Mouse (Mus musculus) G1E (cell line): ENCODE data around the gene Nrp2. TPM values are rescaled to one million over a fixed set of nuclear protein-coding genes. Genes with fewer than 3 reads are reported as not detected.

ENCODE experiments used
- ATAC-seq: 2 replicates; pipeline ENCODE4 v1.8.0; 2016; ENCODE audit warnings: mild to moderate bottlenecking; ENCODE audit not compliant: insufficient number of reproducible peaks, poor library complexity, low FRiP score, severe bottlenecking; ENCODE audit errors: extremely low read depth
- DNase-seq: peaks from one replicate; pipeline ENCODE4 v3.0.0; 2012; ENCODE audit warnings: low spot score
- H3K27me3 ChIP-seq: 2 replicates; pipeline ENCODE4 v1.6.1; 2012; ENCODE audit warnings: mild to moderate bottlenecking, low read length, inconsistent platforms; ENCODE audit not compliant: insufficient read depth
- H3K36me3 ChIP-seq: replicated peaks from 2 replicates; pipeline ENCODE3; 2012; ENCODE audit warnings: mild to moderate bottlenecking, inconsistent platforms
- H3K4me1 ChIP-seq: 2 replicates; pipeline ENCODE4 v1.6.1; 2012; ENCODE audit warnings: low read depth, low read length, inconsistent platforms, mixed read lengths; ENCODE audit not compliant: insufficient read depth
- H3K4me3 ChIP-seq: 2 replicates; pipeline ENCODE4 v1.5.1; 2012; ENCODE audit warnings: low read depth, mild to moderate bottlenecking, inconsistent platforms, low read length, moderate library complexity, mixed read lengths
- H3K9me3 ChIP-seq: replicated peaks from 2 replicates; pipeline ENCODE4 v1.6.1; 2012; ENCODE audit warnings: inconsistent platforms
- CTCF ChIP-seq: IDR thresholded peaks from 2 replicates; pipeline ENCODE4 v1.5.1; 2012; ENCODE audit warnings: low read depth, low read length, inconsistent platforms, mixed read lengths
- GATA1 ChIP-seq: IDR thresholded peaks from 2 replicates; pipeline ENCODE4 v1.6.1; 2012; ENCODE audit warnings: borderline replicate concordance, low read length, inconsistent platforms, mixed read lengths
- GATA2 ChIP-seq: IDR thresholded peaks from 2 replicates; pipeline ENCODE4 v1.6.1; 2012; ENCODE audit warnings: low read depth, low read length, inconsistent platforms, borderline replicate concordance
- POLR2AphosphoS5 ChIP-seq: IDR thresholded peaks from 2 replicates; pipeline ENCODE4 v1.6.1; 2012; ENCODE audit warnings: low read depth, low read length, inconsistent platforms; ENCODE audit not compliant: insufficient replicate concordance
- TAL1 ChIP-seq: conservative IDR thresholded peaks from 2 replicates; pipeline ENCODE4 v1.6.1; 2012; ENCODE audit warnings: low read depth, low read length, inconsistent platforms, mixed read lengths
- polyA plus RNA-seq: library from polyadenylated mRNA; stranded (reverse); fragments of >175 nt; gene quantifications from 2 replicates; pipeline ENCODE4 v1.2.3, GENCODE M21; 2012
- total RNA-seq, 2 experiments: library from RNA; stranded (forward) in 1 of 2; stranded (reverse) in 1 of 2; fragments of 200-1000 nt in 1 of 2; fragments of >200 nt in 1 of 2; fragmentation: Nextera tagmentation in 1 of 2; gene quantifications; 2 replicates each; pipeline ENCODE4 v1.2.3; 2014 to 2017

Nrp2 gene
- total and polyA plus RNA-seq, 3 experiments, result 0.07 to 0.16 TPM; not detected in 1

DNA sequence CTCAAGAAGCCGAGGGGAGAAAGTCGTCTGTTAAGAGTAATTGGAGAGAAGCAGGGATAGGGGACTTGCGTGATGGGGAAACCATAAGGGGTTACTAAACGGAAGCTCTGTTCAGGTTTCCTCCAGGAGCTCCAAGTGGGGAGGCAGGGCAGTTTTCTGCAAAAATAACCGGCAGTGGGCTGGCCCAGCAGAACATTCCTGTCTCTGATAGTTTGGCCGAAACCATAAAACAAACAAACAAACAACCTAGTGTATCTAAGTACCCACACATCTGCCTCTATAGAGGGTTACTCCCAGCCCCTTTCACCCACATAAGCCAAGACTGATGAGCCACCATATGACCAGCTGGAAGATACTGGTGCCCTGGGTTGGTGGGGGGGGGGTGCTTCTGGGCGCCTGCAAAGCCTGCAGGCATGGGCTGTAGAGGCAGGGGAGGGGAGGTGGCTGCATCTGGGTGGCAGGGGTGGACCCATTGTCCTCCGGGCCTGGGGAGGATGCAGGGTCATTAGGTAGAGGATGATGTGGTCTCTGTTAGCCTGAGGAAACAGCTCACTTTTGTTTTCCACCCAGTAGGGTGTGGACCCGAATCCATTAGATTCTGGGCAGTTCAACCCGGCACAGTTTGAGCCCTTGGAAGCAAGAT lies 13.9 kb downstream of the Nrp2 start:
- TF ChIP-seq TAL1 (no peak), GATA1 (no peak), CTCF (no peak), POLR2AphosphoS5 (no peak), GATA2 (no peak)
- H3K4me1 ChIP-seq, result peaks cover 5% of the 10 kb centered on the region; the same call in 1 of the 2 replicates
- no peaks in the 10 kb centered on the region for H3K36me3 ChIP-seq
- no peak for ATAC-seq
- H3K9me3 ChIP-seq, result no peaks in the 10 kb centered on the region
- H3K27me3 ChIP-seq, result peaks cover 30% of the 10 kb centered on the region
- DNase-seq, result no peak
- no peak overlapping the region for H3K4me3 ChIP-seq

DNA sequence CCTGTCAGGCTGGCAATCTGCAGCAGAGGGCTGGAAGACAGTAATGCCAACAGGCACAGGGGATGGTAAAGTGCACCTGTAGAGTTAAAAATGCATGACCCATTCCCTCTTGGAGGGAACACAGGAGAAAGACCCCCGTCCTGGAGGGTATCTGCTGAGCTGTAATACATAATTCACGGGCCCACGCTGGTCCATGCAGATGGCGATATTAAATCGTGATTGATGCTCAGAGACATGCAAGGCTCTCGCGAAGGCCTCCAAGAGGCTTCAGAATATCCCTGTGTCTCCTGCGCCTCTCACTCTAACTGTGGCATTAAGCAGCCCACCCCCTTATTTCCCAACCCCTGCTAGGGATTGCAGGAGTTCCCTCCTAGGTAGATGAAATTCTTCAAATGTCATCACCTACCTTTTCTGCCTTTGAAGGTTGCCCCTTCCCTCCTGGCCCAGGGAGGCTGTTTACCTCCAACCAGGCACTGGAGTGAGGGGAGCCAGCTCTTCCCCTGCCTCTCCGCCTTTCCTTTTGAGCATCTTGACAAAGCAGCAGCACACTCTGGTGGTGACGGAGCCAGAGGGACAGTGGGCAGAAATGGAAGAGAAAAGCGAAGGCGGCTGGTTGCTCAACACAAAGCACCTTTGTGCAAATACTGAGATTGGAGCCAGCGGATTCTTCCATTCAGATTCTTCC lies 14.6 kb downstream of the Nrp2 start:
- Histone ChIP-seq H3K4me3 (no peak overlapping the region), H3K4me1 (peaks cover 5% of the 10 kb centered on the region; the same call in 1 of the 2 replicates), H3K36me3 (no peaks in the 10 kb centered on the region), H3K9me3 (no peaks in the 10 kb centered on the region), H3K27me3 (peaks cover 30% of the 10 kb centered on the region)
- ATAC-seq (no peak), DNase-seq (no peak)
- no peak for TF ChIP-seq GATA2
- TF ChIP-seq GATA1, result no peak
- TF ChIP-seq TAL1, result no peak
- TF ChIP-seq POLR2AphosphoS5, result no peak
- TF ChIP-seq CTCF, result no peak

DNA sequence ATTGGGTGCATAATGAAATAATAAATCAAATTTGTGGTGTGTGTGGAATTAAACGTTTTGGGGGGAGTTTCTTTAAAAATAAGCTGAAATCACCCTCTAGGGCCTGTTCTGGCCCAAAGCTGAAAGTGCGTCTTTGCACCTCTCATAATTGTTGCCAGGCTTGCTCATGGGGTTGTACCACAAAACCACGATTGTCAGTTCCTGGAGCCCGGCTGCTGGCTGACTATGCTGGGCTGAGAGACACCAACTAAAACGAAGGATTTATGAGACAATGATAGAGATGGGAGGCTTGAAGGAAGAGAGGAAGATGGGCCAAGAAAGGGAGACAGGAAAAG lies 15.1 kb downstream of the Nrp2 start:
- Histone ChIP-seq H3K4me3 (no peak overlapping the region), H3K4me1 (peaks cover 5% of the 10 kb centered on the region; the same call in 1 of the 2 replicates), H3K36me3 (no peaks in the 10 kb centered on the region), H3K9me3 (no peaks in the 10 kb centered on the region), H3K27me3 (peaks cover 30% of the 10 kb centered on the region)
- DNase-seq, result no peak
- TF ChIP-seq CTCF, result no peak
- TF ChIP-seq POLR2AphosphoS5, result no peak
- TF ChIP-seq TAL1, result no peak
- TF ChIP-seq GATA1, result no peak
- TF ChIP-seq GATA2, result no peak
- ATAC-seq, result no peak

DNA sequence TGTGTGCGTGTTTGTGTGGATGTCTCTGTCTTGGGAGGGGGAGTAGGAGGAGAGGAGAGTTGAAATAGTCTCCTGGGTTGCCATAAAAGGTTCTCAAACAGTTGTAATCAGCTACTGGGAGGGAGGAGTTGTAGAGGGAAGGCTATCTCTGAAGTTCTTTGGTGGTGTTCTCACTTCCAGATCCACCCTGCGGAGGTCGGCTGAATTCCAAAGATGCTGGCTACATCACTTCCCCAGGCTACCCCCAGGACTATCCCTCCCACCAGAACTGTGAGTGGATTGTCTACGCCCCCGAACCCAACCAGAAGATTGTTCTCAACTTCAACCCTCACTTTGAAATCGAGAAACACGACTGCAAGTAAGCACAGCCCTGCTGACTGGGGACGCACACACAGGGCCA lies 15.7 kb downstream of the Nrp2 start:
- no peak for TF ChIP-seq POLR2AphosphoS5
- no peak for TF ChIP-seq GATA2
- no peak for TF ChIP-seq CTCF
- no peak for TF ChIP-seq GATA1
- no peak for TF ChIP-seq TAL1
- no peak for DNase-seq

DNA sequence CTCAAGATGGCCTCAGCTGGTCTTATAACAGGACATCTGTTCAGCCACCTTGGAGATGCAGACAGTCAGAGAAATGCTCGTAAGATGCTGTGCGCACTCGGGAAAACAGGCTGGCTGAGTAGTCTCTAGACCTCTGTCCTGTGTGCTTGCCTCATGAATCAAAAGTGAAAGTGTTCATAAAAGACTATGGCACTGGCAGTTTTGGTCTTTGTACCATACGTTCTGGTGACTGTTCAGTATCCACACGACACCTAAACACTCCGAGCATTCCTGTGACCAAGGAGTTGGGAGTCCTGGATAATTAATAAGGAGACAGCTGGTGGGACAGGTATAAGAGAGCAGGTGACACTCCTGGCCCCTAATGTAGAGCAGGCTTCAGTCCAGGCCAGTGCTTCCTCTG lies 16.7 kb downstream of the Nrp2 start:
- H3K36me3 ChIP-seq, result no peaks in the 10 kb centered on the region
- no peaks in the 10 kb centered on the region for H3K9me3 ChIP-seq
- peaks cover 10% of the 10 kb centered on the region; the same call in 1 of the 2 replicates for H3K4me1 ChIP-seq
- H3K4me3 ChIP-seq, result no peak overlapping the region
- ATAC-seq (no peak), DNase-seq (no peak)
- no peak for TF ChIP-seq POLR2AphosphoS5
- peaks cover 38% of the 10 kb centered on the region for H3K27me3 ChIP-seq

More for the DNA sequence above, 15.7 kb downstream of the Nrp2 start:
- Histone ChIP-seq H3K27me3 (peaks cover 34% of the 10 kb centered on the region), H3K9me3 (no peaks in the 10 kb centered on the region), H3K4me1 (peaks cover 5% of the 10 kb centered on the region; the same call in 1 of the 2 replicates), H3K4me3 (no peak overlapping the region), H3K36me3 (no peaks in the 10 kb centered on the region)
- ATAC-seq, result no peak

DNA sequence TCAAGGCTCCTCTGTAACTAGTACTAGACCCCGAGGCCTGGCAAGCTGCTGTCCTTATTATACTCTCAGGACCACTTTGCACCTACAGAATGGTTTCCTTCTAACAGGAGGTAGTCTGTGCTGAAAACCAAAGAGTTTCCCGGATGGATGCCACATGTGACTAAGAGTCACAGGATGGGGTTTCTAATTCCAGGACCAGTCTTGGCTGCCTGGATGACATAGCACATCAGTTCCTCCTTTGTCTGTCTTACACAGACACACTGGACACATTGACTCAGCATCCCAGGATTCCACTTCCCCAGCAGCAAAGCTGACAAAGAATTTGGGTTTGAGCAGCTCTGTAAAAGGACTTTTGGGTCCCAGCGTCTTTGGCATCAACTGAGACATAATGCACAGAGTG lies 17.1 kb downstream of the Nrp2 start:
- Histone ChIP-seq H3K36me3 (no peaks in the 10 kb centered on the region), H3K4me1 (peaks cover 10% of the 10 kb centered on the region; the same call in 1 of the 2 replicates), H3K9me3 (no peaks in the 10 kb centered on the region), H3K4me3 (no peak overlapping the region), H3K27me3 (peaks cover 42% of the 10 kb centered on the region)
- no peak for ATAC-seq
- no peak for TF ChIP-seq GATA2
- no peak for TF ChIP-seq GATA1
- TF ChIP-seq POLR2AphosphoS5, result no peak
- no peak for TF ChIP-seq CTCF
- no peak for TF ChIP-seq TAL1
- DNase-seq, result no peak
